In the genomic region with DNA sequence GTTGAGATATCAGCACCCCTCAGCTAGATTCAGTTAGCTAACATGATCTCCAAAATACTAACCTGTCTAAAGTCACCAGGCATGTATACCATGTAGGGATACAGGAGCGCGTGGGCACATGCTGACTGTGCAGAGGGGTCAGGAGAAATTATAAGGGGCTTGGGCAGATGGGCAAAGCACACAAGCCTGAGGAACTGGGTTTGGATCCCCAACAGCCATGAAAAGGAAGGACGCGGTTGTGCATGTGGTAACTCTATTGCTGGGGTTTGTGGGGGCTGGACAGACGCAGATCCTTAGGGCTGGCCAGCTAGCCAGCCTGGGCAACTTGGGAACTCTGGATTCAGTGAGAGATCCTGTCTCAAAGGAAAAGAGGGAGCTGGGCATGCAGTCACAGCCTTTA, we compare ENCODE assay signal across 20 mouse cellular contexts. TPM values are rescaled to one million over a fixed set of nuclear protein-coding genes. Genes with fewer than 3 reads are reported as not detected.
DNase-seq lines count a peak whose midpoint lies in the region; ATAC-seq and TF ChIP-seq lines count a peak whose summit lies in the region.
"Had no signal": no experiment of that assay in that cellular context is flagged by ENCODE, and none has a peak within 500 bp of the region (broad histone marks: within the 10 kb centered on the region; RNA-seq: fewer than 3 reads in every experiment).

No protein-coding gene starts in this region.

- no peaks in the 10 kb centered on the region for H3K36me3 ChIP-seq in forebrain, embryonic 11.5 days (ENCODE audit: control insufficient read depth, insufficient read depth, low read length)
- no peaks in the 10 kb centered on the region for H3K36me3 ChIP-seq in forebrain, embryonic 14.5 days (ENCODE audit: control insufficient read depth, insufficient read depth, low read length)
- H3K36me3 ChIP-seq in heart, adult 2 months (ENCODE audit: control insufficient read depth, insufficient read depth, low read length), result no peaks in the 10 kb centered on the region
- no peaks in the 10 kb centered on the region for H3K36me3 ChIP-seq in myocyte (ENCODE audit: control insufficient read depth, insufficient read depth)
- H3K36me3 ChIP-seq: embryonic facial prominence, embryonic 10.5 days; embryonic facial prominence, embryonic 13.5 days; forebrain, embryonic 10.5 days; forebrain, embryonic 15.5 days; heart, embryonic 13.5 days; hindbrain, embryonic 12.5 days; hindbrain, embryonic 15.5 days had no signal

- 95% methylated on average over 5 of the region's 5 CpGs for WGBS in forebrain, embryonic 11.5 days
- 96% methylated on average over 5 of the region's 5 CpGs for WGBS in forebrain, embryonic 14.5 days
- 87% methylated on average over 5 of the region's 5 CpGs for WGBS in heart, adult 2 months

- no peak for TF ChIP-seq CTCF in heart, adult 2 months (IDR thresholded peaks at IDR 0.05)
- TF ChIP-seq CTCF in embryonic fibroblast, embryonic 13.5 days (IDR thresholded peaks at IDR 0.05; ENCODE audit: borderline replicate concordance, insufficient read depth, low read length), result no peak

- no peaks in the 10 kb centered on the region; the same call in none of the 2 replicates for H3K79me2 ChIP-seq in heart, adult 2 months (replicated peaks; ENCODE audit: control insufficient read depth, insufficient read depth, low read length)
- peaks cover 68% of the 10 kb centered on the region for H3K79me2 ChIP-seq in myocyte (ENCODE audit: control insufficient read depth, insufficient read depth)

- intact Hi-C loops in heart, adult 2 months (cut with DNase I), result loop anchor here (10.0 kb wide), 1 partner anchor 323 kb away; a partner anchor contains a TSS

- no peaks in the 10 kb centered on the region for H3K9me3 ChIP-seq in forebrain, embryonic 11.5 days (ENCODE audit: control insufficient read depth, low read length)
- H3K9me3 ChIP-seq in forebrain, embryonic 14.5 days (replicated peaks; ENCODE audit: control insufficient read depth, low read length), result no peaks in the 10 kb centered on the region
- H3K9me3 ChIP-seq: embryonic facial prominence, embryonic 10.5 days; embryonic facial prominence, embryonic 13.5 days; forebrain, embryonic 10.5 days; forebrain, embryonic 15.5 days; heart, embryonic 13.5 days; hindbrain, embryonic 12.5 days; hindbrain, embryonic 15.5 days had no signal

- no peak overlapping the region for H3K27ac ChIP-seq in forebrain, embryonic 11.5 days (ENCODE audit: low read depth, low read length)
- H3K27ac ChIP-seq in forebrain, embryonic 14.5 days (ENCODE audit: low read depth, low read length), result no peak overlapping the region
- H3K27ac ChIP-seq in heart, adult 2 months, result peak overlapping the region; percentile 12; the same call in 1 of the 2 replicates
- H3K27ac ChIP-seq in embryonic fibroblast, embryonic 13.5 days (ENCODE audit: insufficient read depth, low read length), result peak overlapping the region; percentile 88
- H3K27ac ChIP-seq: embryonic facial prominence, embryonic 10.5 days; embryonic facial prominence, embryonic 13.5 days; forebrain, embryonic 15.5 days; heart, embryonic 13.5 days; hindbrain, embryonic 15.5 days had no signal

- H3K27me3 ChIP-seq in forebrain, embryonic 11.5 days (ENCODE audit: control insufficient read depth, insufficient read depth, low read length), result no peaks in the 10 kb centered on the region
- H3K27me3 ChIP-seq in forebrain, embryonic 14.5 days (replicated peaks; ENCODE audit: control insufficient read depth, insufficient read depth, low read length), result no peaks in the 10 kb centered on the region
- H3K27me3 ChIP-seq in heart, adult 2 months (ENCODE audit: control insufficient read depth, insufficient read depth, low read length), result no peaks in the 10 kb centered on the region
- no peaks in the 10 kb centered on the region for H3K27me3 ChIP-seq in myocyte (ENCODE audit: control insufficient read depth, insufficient read depth, insufficient read length)
- H3K27me3 ChIP-seq: embryonic facial prominence, embryonic 13.5 days; forebrain, embryonic 15.5 days; heart, embryonic 13.5 days; hindbrain, embryonic 12.5 days; hindbrain, embryonic 15.5 days had no signal

- TF ChIP-seq POLR2A in heart, adult 2 months (IDR thresholded peaks at IDR 0.05; ENCODE audit: insufficient read depth, low read depth, low read length), result no peak
- no peak for TF ChIP-seq POLR2A in embryonic fibroblast, embryonic 13.5 days (IDR thresholded peaks at IDR 0.05; ENCODE audit: low read depth, low read length)
- no peak for TF ChIP-seq POLR2A in myocyte (IDR thresholded peaks at IDR 0.05; ENCODE audit: insufficient read length, low read depth)

- H3K4me3 ChIP-seq in forebrain, embryonic 11.5 days (ENCODE audit: low read depth, low read length), result no peak overlapping the region
- no peak overlapping the region for H3K4me3 ChIP-seq in forebrain, embryonic 14.5 days (ENCODE audit: low read depth, low read length)
- H3K4me3 ChIP-seq in heart, adult 2 months, result no peak overlapping the region
- no peak overlapping the region for H3K4me3 ChIP-seq in embryonic fibroblast, embryonic 13.5 days (ENCODE audit: insufficient read depth, low read length)
- H3K4me3 ChIP-seq in myocyte, result no peak overlapping the region
- H3K4me3 ChIP-seq: embryonic facial prominence, embryonic 10.5 days; embryonic facial prominence, embryonic 13.5 days; forebrain, embryonic 10.5 days; forebrain, embryonic 15.5 days; heart, embryonic 13.5 days; hindbrain, embryonic 12.5 days; hindbrain, embryonic 15.5 days had no signal

- ATAC-seq in forebrain, embryonic 11.5 days (replicated peaks; ENCODE audit: low FRiP score), result no peak
- no peak for ATAC-seq in forebrain, embryonic 14.5 days
- ATAC-seq: CD4-positive, CD25-positive, alpha-beta regulatory T cell, adult 4 months; forebrain, embryonic 15.5 days; intestine, postnatal 0 days had no signal

- no peak overlapping the region for H3K4me2 ChIP-seq in forebrain, embryonic 11.5 days (ENCODE audit: low read depth, low read length, severe bottlenecking)
- H3K4me2 ChIP-seq in forebrain, embryonic 14.5 days (ENCODE audit: low read length), result no peak overlapping the region
- peak overlapping the region; percentile 73 for H3K4me2 ChIP-seq in myocyte (ENCODE audit: low read depth)
- H3K4me2 ChIP-seq: embryonic facial prominence, embryonic 13.5 days; forebrain, embryonic 15.5 days; heart, embryonic 13.5 days; hindbrain, embryonic 12.5 days; hindbrain, embryonic 15.5 days had no signal

- H3ac ChIP-seq in myocyte (ENCODE audit: control insufficient read depth, insufficient read length), result no peak overlapping the region

- no peak for TF ChIP-seq EP300 in heart, adult 2 months (IDR thresholded peaks at IDR 0.05; ENCODE audit: insufficient read depth, low read depth, low read length)

- DNase-seq in forebrain, embryonic 11.5 days (ENCODE audit: low spot score), result peak; percentile 30
- no peak for DNase-seq in forebrain, embryonic 14.5 days (ENCODE audit: low spot score)
- DNase-seq in heart, adult 2 months, result no peak
- no peak for DNase-seq in heart, adult 18-20 months
- DNase-seq: cerebellum, adult 11 months; cerebellum, postnatal 25 days; embryo, embryonic 11 days; gastrocnemius, postnatal 10 days; kidney, adult 2 months had no signal

- H3K9ac ChIP-seq in forebrain, embryonic 11.5 days (ENCODE audit: low read length), result no peak overlapping the region
- no peak overlapping the region for H3K9ac ChIP-seq in forebrain, embryonic 14.5 days (ENCODE audit: low read length)
- H3K9ac ChIP-seq in heart, adult 2 months (ENCODE audit: low read depth, low read length), result no peak overlapping the region
- H3K9ac ChIP-seq: embryonic facial prominence, embryonic 13.5 days; forebrain, embryonic 15.5 days; hindbrain, embryonic 12.5 days; hindbrain, embryonic 15.5 days had no signal

- H3K4me1 ChIP-seq in forebrain, embryonic 11.5 days (replicated peaks; ENCODE audit: control insufficient read depth, insufficient read depth, low read length), result peaks cover 23% of the 10 kb centered on the region
- H3K4me1 ChIP-seq in forebrain, embryonic 14.5 days (ENCODE audit: control insufficient read depth, insufficient read depth, low read length), result peaks cover 23% of the 10 kb centered on the region
- H3K4me1 ChIP-seq in heart, adult 2 months (ENCODE audit: control insufficient read depth, insufficient read depth, low read length), result peaks cover 48% of the 10 kb centered on the region
- peaks cover 56% of the 10 kb centered on the region for H3K4me1 ChIP-seq in embryonic fibroblast, embryonic 13.5 days (ENCODE audit: control insufficient read depth, insufficient read depth, low read length)

RNA-seq across cellular contexts. Expression of a gene that starts 10.3 kb away (rescaled TPM):
- 16.8 and 19.6 TPM in 2 replicates for polyA plus RNA-seq in forebrain, embryonic 11.5 days (2014; fragmentation: Nextera tagmentation; extraction: Ambion mirVana)
- 3.6 and 3.8 TPM in 2 replicates for polyA plus RNA-seq in forebrain, embryonic 14.5 days (2014; fragmentation: Nextera tagmentation; extraction: Ambion mirVana)
- 10 to 100 TPM; 15.1 to 19.4 TPM for total RNA-seq in heart, adult 2 months (2021)
- polyA plus RNA-seq in heart, adult 2 months (2012; rRNA removed), result 10.4 and 15.6 TPM in 2 replicates
- 10 to 100 TPM; 14.8 to 18.7 TPM for total RNA-seq in heart, adult 18-20 months (2021)
- 76.8 and 82.4 TPM in 2 replicates for polyA plus RNA-seq in embryonic fibroblast, embryonic 13.5 days (2011; ENCODE audit: insufficient read length, low read depth, missing spikeins)
- polyA plus RNA-seq in myocyte (2012; fragmentation: generic; extraction: Trizol), result 126 TPM
- polyA plus RNA-seq: CD4-positive, CD25-positive, alpha-beta regulatory T cell, adult 4 months had no signal

RNA-seq across cellular contexts. Expression of a gene that starts 25.5 kb away (rescaled TPM):
- 67.6 and 70.4 TPM in 2 replicates for polyA plus RNA-seq in forebrain, embryonic 11.5 days (2014; fragmentation: Nextera tagmentation; extraction: Ambion mirVana)
- polyA plus RNA-seq in forebrain, embryonic 14.5 days (2014; fragmentation: Nextera tagmentation; extraction: Ambion mirVana), result 79.2 and 100 TPM in 2 replicates
- 10 to 100 TPM; 38.3 to 40.5 TPM for total RNA-seq in heart, adult 2 months (2021)
- 34.3 and 59.4 TPM in 2 replicates for polyA plus RNA-seq in heart, adult 2 months (2012; rRNA removed)
- 10 to 100 TPM; 38.3 to 46.4 TPM for total RNA-seq in heart, adult 18-20 months (2021)
- polyA plus RNA-seq in embryonic fibroblast, embryonic 13.5 days (2011; ENCODE audit: insufficient read length, low read depth, missing spikeins), result 20.4 and 22.4 TPM in 2 replicates
- polyA plus RNA-seq in myocyte (2012; fragmentation: generic; extraction: Trizol), result 34.0 TPM

RNA-seq across cellular contexts. Expression of a gene that starts 25.7 kb away (rescaled TPM):
- polyA plus RNA-seq in forebrain, embryonic 11.5 days (2014; fragmentation: Nextera tagmentation; extraction: Ambion mirVana), result 86.8 and 99.5 TPM in 2 replicates
- 64.6 and 81.1 TPM in 2 replicates for polyA plus RNA-seq in forebrain, embryonic 14.5 days (2014; fragmentation: Nextera tagmentation; extraction: Ambion mirVana)
- total RNA-seq in heart, adult 2 months (2021), result 10 to 100 TPM; 34.1 to 37.4 TPM
- polyA plus RNA-seq in heart, adult 2 months (2012; rRNA removed), result 14.6 and 20.9 TPM in 2 replicates
- 10 to 100 TPM; 37.5 to 42.3 TPM for total RNA-seq in heart, adult 18-20 months (2021)
- polyA plus RNA-seq in embryonic fibroblast, embryonic 13.5 days (2011; ENCODE audit: insufficient read length, low read depth, missing spikeins), result 37.1 and 38.7 TPM in 2 replicates
- 55.1 TPM for polyA plus RNA-seq in myocyte (2012; fragmentation: generic; extraction: Trizol)

RNA-seq across cellular contexts. Expression of a gene that starts 34.7 kb away (rescaled TPM):
- 27.9 and 31.0 TPM in 2 replicates for polyA plus RNA-seq in forebrain, embryonic 11.5 days (2014; fragmentation: Nextera tagmentation; extraction: Ambion mirVana)
- 31.8 and 46.6 TPM in 2 replicates for polyA plus RNA-seq in forebrain, embryonic 14.5 days (2014; fragmentation: Nextera tagmentation; extraction: Ambion mirVana)
- total RNA-seq in heart, adult 2 months (2021), result 10 to 100 TPM; 29.9 to 33.5 TPM
- 23.8 and 27.9 TPM in 2 replicates for polyA plus RNA-seq in heart, adult 2 months (2012; rRNA removed)
- total RNA-seq in heart, adult 18-20 months (2021), result 10 to 100 TPM; 30.7 to 33.7 TPM
- 30.7 and 36.6 TPM in 2 replicates for polyA plus RNA-seq in embryonic fibroblast, embryonic 13.5 days (2011; ENCODE audit: insufficient read length, low read depth, missing spikeins)
- 40.0 TPM for polyA plus RNA-seq in myocyte (2012; fragmentation: generic; extraction: Trizol)

RNA-seq across cellular contexts. Expression of a gene that starts 35.3 kb away (rescaled TPM):
- polyA plus RNA-seq in forebrain, embryonic 11.5 days (2014; fragmentation: Nextera tagmentation; extraction: Ambion mirVana), result 1,008 and 1,039 TPM in 2 replicates
- 639 and 644 TPM in 2 replicates for polyA plus RNA-seq in forebrain, embryonic 14.5 days (2014; fragmentation: Nextera tagmentation; extraction: Ambion mirVana)
- 100 to 1,000 TPM in 1 of 2 experiments, 10 to 100 TPM in 1; 91.4 to 104 TPM for total RNA-seq in heart, adult 2 months (2021)
- polyA plus RNA-seq in heart, adult 2 months (2012; rRNA removed), result 158 and 165 TPM in 2 replicates
- total RNA-seq in heart, adult 18-20 months (2021), result 100 to 1,000 TPM in 1 of 2 experiments, 10 to 100 TPM in 1; 89.2 to 109 TPM
- polyA plus RNA-seq in embryonic fibroblast, embryonic 13.5 days (2011; ENCODE audit: insufficient read length, low read depth, missing spikeins), result 301 and 306 TPM in 2 replicates
- 145 TPM for polyA plus RNA-seq in myocyte (2012; fragmentation: generic; extraction: Trizol)

Comparison
In these comparisons a context has a peak if more than half of its experiments do, and no peak if none do; other contexts are left out.
1. H3K27ac ChIP-seq: peak in heart, adult 2 months (single experiment) and embryonic fibroblast, embryonic 13.5 days (single experiment); none in forebrain, embryonic 11.5 days (single experiment) and forebrain, embryonic 14.5 days (single experiment).